8 mouse cellular contexts compared by ENCODE assay signal in genomic region chr17:57062548-57062947, GRCm38 (mm10). TPM values are rescaled to one million over a fixed set of nuclear protein-coding genes. Genes with fewer than 3 reads are reported as not detected.
DNase-seq lines count a peak whose midpoint lies in the region; ATAC-seq and TF ChIP-seq lines count a peak whose summit lies in the region.

No protein-coding gene starts in this region.

- no peak for TF ChIP-seq POLR2A in liver, adult 2 months (IDR thresholded peaks at IDR 0.05; ENCODE audit: extremely low read depth, insufficient read depth, low read length)

- no peak for TF ChIP-seq CTCF in liver, adult 2 months (IDR thresholded peaks at IDR 0.05; ENCODE audit: low read depth, low read length)

- no peaks in the 10 kb centered on the region for H3K27me3 ChIP-seq in liver, adult 2 months (ENCODE audit: control insufficient read depth, insufficient read depth, low read length)
- H3K27me3 ChIP-seq in embryonic facial prominence, embryonic 15.5 days, result peaks cover 42% of the 10 kb centered on the region
- peaks cover 25% of the 10 kb centered on the region for H3K27me3 ChIP-seq in intestine, embryonic 14.5 days (replicated peaks; ENCODE audit: control insufficient read depth, insufficient read depth, low read length)
- H3K27me3 ChIP-seq in midbrain, embryonic 14.5 days (ENCODE audit: control insufficient read depth, insufficient read depth, low read length), result peaks cover 27% of the 10 kb centered on the region

- peaks cover 4% of the 10 kb centered on the region; the same call in 1 of the 2 replicates for H3K79me2 ChIP-seq in liver, adult 2 months (ENCODE audit: control insufficient read depth, insufficient read depth, low read length)

- DNase-seq in liver, adult 2 months (ENCODE audit: extremely low read depth, low read depth, low spot score), result peak; percentile 27
- no peak for DNase-seq in liver
- DNase-seq in intestine, embryonic 14.5 days (ENCODE audit: low spot score), result no peak
- DNase-seq in midbrain, embryonic 14.5 days, result no peak
- no peak for DNase-seq in gastrocnemius, postnatal 14 days
- no peak for DNase-seq in natural killer cell, adult 2 months (ENCODE audit: low spot score in 2 of 2)

- intact Hi-C loops in gastrocnemius, postnatal 14 days (cut with DNase I; ENCODE audit: low total_unique reads), result loop anchor here (5.0 kb wide), 1 partner anchor 235 kb away; no protein-coding TSS in a partner anchor

- H3K4me3 ChIP-seq in liver, adult 2 months (ENCODE audit: insufficient read depth, low read depth, low read length), result peak overlapping the region; percentile 78
- peak overlapping the region; percentile 39 for H3K4me3 ChIP-seq in embryonic facial prominence, embryonic 15.5 days (replicated peaks)
- H3K4me3 ChIP-seq in intestine, embryonic 14.5 days (ENCODE audit: low read depth, low read length), result peak overlapping the region; percentile 40
- H3K4me3 ChIP-seq in midbrain, embryonic 14.5 days (replicated peaks; ENCODE audit: low read depth, low read length), result 0 out of 2 replicates have a peak overlapping the region, but pooled peaks have one; percentile 30

- WGBS in liver, adult 2 months, result 1% methylated on average over 22 of the region's 22 CpGs
- under 1% methylated on average over 22 of the region's 22 CpGs for WGBS in embryonic facial prominence, embryonic 15.5 days
- under 1% methylated on average over 20 of the region's 22 CpGs for WGBS in intestine, embryonic 14.5 days
- under 1% methylated on average over 22 of the region's 22 CpGs for WGBS in midbrain, embryonic 14.5 days

- H3K4me2 ChIP-seq in embryonic facial prominence, embryonic 15.5 days (replicated peaks), result peak overlapping the region; percentile 48
- H3K4me2 ChIP-seq in intestine, embryonic 14.5 days (ENCODE audit: low read length), result peak overlapping the region; percentile 34
- H3K4me2 ChIP-seq in midbrain, embryonic 14.5 days (ENCODE audit: low read length), result peak overlapping the region; percentile 48

- H3K27ac ChIP-seq in liver, adult 2 months (replicated peaks; ENCODE audit: insufficient read depth, low read depth, low read length), result peak overlapping the region; percentile 80
- H3K27ac ChIP-seq in embryonic facial prominence, embryonic 15.5 days (replicated peaks), result no peak overlapping the region
- peak overlapping the region; percentile 75 for H3K27ac ChIP-seq in intestine, embryonic 14.5 days (ENCODE audit: low read depth)
- no peak overlapping the region for H3K27ac ChIP-seq in midbrain, embryonic 14.5 days (replicated peaks; ENCODE audit: low read depth, low read length)

- H3K36me3 ChIP-seq in liver, adult 2 months (ENCODE audit: control insufficient read depth, insufficient read depth, low read length), result no peaks in the 10 kb centered on the region; the same call in 1 of the 2 replicates
- H3K36me3 ChIP-seq in embryonic facial prominence, embryonic 15.5 days, result no peaks in the 10 kb centered on the region
- no peaks in the 10 kb centered on the region; the same call in 1 of the 2 replicates for H3K36me3 ChIP-seq in intestine, embryonic 14.5 days (ENCODE audit: control insufficient read depth, insufficient read depth, low read length)
- H3K36me3 ChIP-seq in midbrain, embryonic 14.5 days (ENCODE audit: control insufficient read depth, insufficient read depth, low read length), result no peaks in the 10 kb centered on the region

- peaks cover 13% of the 10 kb centered on the region for H3K4me1 ChIP-seq in liver, adult 2 months (ENCODE audit: control insufficient read depth, insufficient read depth, low read length)
- peaks cover 22% of the 10 kb centered on the region for H3K4me1 ChIP-seq in embryonic facial prominence, embryonic 15.5 days
- H3K4me1 ChIP-seq in intestine, embryonic 14.5 days (replicated peaks; ENCODE audit: control insufficient read depth, insufficient read depth, low read length), result peaks cover 8% of the 10 kb centered on the region; the same call in 1 of the 2 replicates
- peaks cover 10% of the 10 kb centered on the region for H3K4me1 ChIP-seq in midbrain, embryonic 14.5 days (ENCODE audit: control insufficient read depth, insufficient read depth, low read length)

- ATAC-seq in embryonic facial prominence, embryonic 15.5 days (ENCODE audit: insufficient number of reproducible peaks, low FRiP score, low TSS enrichment, low read depth), result no peak
- no peak for ATAC-seq in intestine, embryonic 14.5 days (replicated peaks; ENCODE audit: low FRiP score, low TSS enrichment, low read depth)
- no peak for ATAC-seq in midbrain, embryonic 14.5 days (ENCODE audit: low FRiP score, low TSS enrichment)
- no peak for ATAC-seq in megakaryocyte-erythroid progenitor cell, adult 5-6 weeks (replicated peaks; ENCODE audit: low FRiP score, low TSS enrichment, poor library complexity, severe bottlenecking)

- H3K9me3 ChIP-seq in embryonic facial prominence, embryonic 15.5 days (replicated peaks), result no peaks in the 10 kb centered on the region
- no peaks in the 10 kb centered on the region for H3K9me3 ChIP-seq in intestine, embryonic 14.5 days (ENCODE audit: control insufficient read depth, low read length)
- H3K9me3 ChIP-seq in midbrain, embryonic 14.5 days (ENCODE audit: control insufficient read depth, low read length), result no peaks in the 10 kb centered on the region

- H3K9ac ChIP-seq in liver, adult 2 months (ENCODE audit: low read depth, low read length), result peak overlapping the region; percentile 83
- H3K9ac ChIP-seq in embryonic facial prominence, embryonic 15.5 days, result no peak overlapping the region
- peak overlapping the region; percentile 51 for H3K9ac ChIP-seq in intestine, embryonic 14.5 days (ENCODE audit: low read length)
- H3K9ac ChIP-seq in midbrain, embryonic 14.5 days (replicated peaks; ENCODE audit: low read length), result no peak overlapping the region

RNA-seq across cellular contexts. Expression of gene Slc25a23, which starts 2.9 kb away (rescaled TPM):
- total RNA-seq in liver, adult 2 months (2014; rRNA removed), result 54.9 and 94.6 TPM in 2 replicates
- 212 and 255 TPM in 2 replicates for polyA plus RNA-seq in liver, adult 2 months (2012; rRNA removed)
- 6.7 and 8.2 TPM in 2 replicates for polyA plus RNA-seq in embryonic facial prominence, embryonic 15.5 days (2015; fragmentation: Nextera tagmentation; extraction: Ambion mirVana)
- 11.2 and 12.2 TPM in 2 replicates for polyA plus RNA-seq in intestine, embryonic 14.5 days (2014; fragmentation: Nextera tagmentation; extraction: Ambion mirVana)
- 31.6 and 32.9 TPM in 2 replicates for polyA plus RNA-seq in midbrain, embryonic 14.5 days (2014; fragmentation: Nextera tagmentation; extraction: Ambion mirVana)
- 17.9 and 21.2 TPM in 2 replicates for total RNA-seq in megakaryocyte-erythroid progenitor cell, adult 5-6 weeks (2014; fragmentation: Nextera tagmentation)
- 3.0 and 6.2 TPM in 2 replicates for total RNA-seq in megakaryocyte-erythroid progenitor cell, adult 5-6 weeks (2017)
- total RNA-seq in gastrocnemius, postnatal 14 days (2021), result 10 to 100 TPM; 31.7 to 38.2 TPM

RNA-seq across cellular contexts. Expression of gene Crb3, which starts 3.6 kb away (rescaled TPM):
- 21.9 and 27.7 TPM in 2 replicates for total RNA-seq in liver, adult 2 months (2014; rRNA removed)
- polyA plus RNA-seq in liver, adult 2 months (2012; rRNA removed), result 45.6 and 57.7 TPM in 2 replicates
- 13.0 and 14.6 TPM in 2 replicates for polyA plus RNA-seq in embryonic facial prominence, embryonic 15.5 days (2015; fragmentation: Nextera tagmentation; extraction: Ambion mirVana)
- polyA plus RNA-seq in intestine, embryonic 14.5 days (2014; fragmentation: Nextera tagmentation; extraction: Ambion mirVana), result 60.3 and 75.4 TPM in 2 replicates
- polyA plus RNA-seq in midbrain, embryonic 14.5 days (2014; fragmentation: Nextera tagmentation; extraction: Ambion mirVana), result 1.2 and 1.7 TPM in 2 replicates
- not detected in 2 replicates for total RNA-seq in megakaryocyte-erythroid progenitor cell, adult 5-6 weeks (2014; fragmentation: Nextera tagmentation)
- not detected in 2 replicates for total RNA-seq in megakaryocyte-erythroid progenitor cell, adult 5-6 weeks (2017)
- total RNA-seq in gastrocnemius, postnatal 14 days (2021), result under 1 TPM; 0.53 to 0.68 TPM

RNA-seq across cellular contexts. Expression of gene Dennd1c, which starts 15.8 kb away (rescaled TPM):
- 0.54 and 0.92 TPM in 2 replicates for total RNA-seq in liver, adult 2 months (2014; rRNA removed)
- 1.2 and 1.6 TPM in 2 replicates for polyA plus RNA-seq in liver, adult 2 months (2012; rRNA removed)
- 2.6 and 4.9 TPM in 2 replicates for polyA plus RNA-seq in embryonic facial prominence, embryonic 15.5 days (2015; fragmentation: Nextera tagmentation; extraction: Ambion mirVana)
- 6.3 and 6.4 TPM in 2 replicates for polyA plus RNA-seq in intestine, embryonic 14.5 days (2014; fragmentation: Nextera tagmentation; extraction: Ambion mirVana)
- 3.3 and 3.4 TPM in 2 replicates for polyA plus RNA-seq in midbrain, embryonic 14.5 days (2014; fragmentation: Nextera tagmentation; extraction: Ambion mirVana)
- total RNA-seq in megakaryocyte-erythroid progenitor cell, adult 5-6 weeks (2014; fragmentation: Nextera tagmentation), result 20.4 and 33.4 TPM in 2 replicates
- total RNA-seq in megakaryocyte-erythroid progenitor cell, adult 5-6 weeks (2017), result 0.65 and 1.8 TPM in 2 replicates
- total RNA-seq in gastrocnemius, postnatal 14 days (2021), result under 1 TPM; 0.51 to 0.58 TPM

RNA-seq across cellular contexts. Expression of gene Slc25a41, which starts 21.1 kb away (rescaled TPM):
- not detected in 2 replicates for total RNA-seq in liver, adult 2 months (2014; rRNA removed)
- not detected in 2 replicates for polyA plus RNA-seq in liver, adult 2 months (2012; rRNA removed)
- not detected in 2 replicates for polyA plus RNA-seq in embryonic facial prominence, embryonic 15.5 days (2015; fragmentation: Nextera tagmentation; extraction: Ambion mirVana)
- not detected in 2 replicates for polyA plus RNA-seq in intestine, embryonic 14.5 days (2014; fragmentation: Nextera tagmentation; extraction: Ambion mirVana)
- not detected in 2 replicates for polyA plus RNA-seq in midbrain, embryonic 14.5 days (2014; fragmentation: Nextera tagmentation; extraction: Ambion mirVana)
- not detected in 2 replicates for total RNA-seq in megakaryocyte-erythroid progenitor cell, adult 5-6 weeks (2014; fragmentation: Nextera tagmentation)
- total RNA-seq in megakaryocyte-erythroid progenitor cell, adult 5-6 weeks (2017), result 0.91 TPM in 1 of 2 replicates, not detected in the other
- total RNA-seq in gastrocnemius, postnatal 14 days (2021), result not detected

RNA-seq across cellular contexts. Expression of gene Tubb4a, which starts 25.0 kb away (rescaled TPM):
- total RNA-seq in liver, adult 2 months (2014; rRNA removed), result 0.18 and 0.27 TPM in 2 replicates
- polyA plus RNA-seq in liver, adult 2 months (2012; rRNA removed), result 0.16 and 0.24 TPM in 2 replicates
- polyA plus RNA-seq in embryonic facial prominence, embryonic 15.5 days (2015; fragmentation: Nextera tagmentation; extraction: Ambion mirVana), result 6.7 and 9.7 TPM in 2 replicates
- polyA plus RNA-seq in intestine, embryonic 14.5 days (2014; fragmentation: Nextera tagmentation; extraction: Ambion mirVana), result 36.4 and 43.1 TPM in 2 replicates
- 324 and 344 TPM in 2 replicates for polyA plus RNA-seq in midbrain, embryonic 14.5 days (2014; fragmentation: Nextera tagmentation; extraction: Ambion mirVana)
- total RNA-seq in megakaryocyte-erythroid progenitor cell, adult 5-6 weeks (2014; fragmentation: Nextera tagmentation), result not detected in 2 replicates
- total RNA-seq in megakaryocyte-erythroid progenitor cell, adult 5-6 weeks (2017), result 0.08 TPM in 1 of 2 replicates, not detected in the other
- 1 to 10 TPM; 1.5 to 3.3 TPM for total RNA-seq in gastrocnemius, postnatal 14 days (2021)

Comparison
In these comparisons a context has a peak if more than half of its experiments do, and no peak if none do; other contexts are left out.
1. H3K27ac ChIP-seq: peak in liver, adult 2 months (single experiment) and intestine, embryonic 14.5 days (single experiment); none in embryonic facial prominence, embryonic 15.5 days (single experiment) and midbrain, embryonic 14.5 days (single experiment).
2. H3K9ac ChIP-seq: peak in liver, adult 2 months (single experiment) and intestine, embryonic 14.5 days (single experiment); none in embryonic facial prominence, embryonic 15.5 days (single experiment) and midbrain, embryonic 14.5 days (single experiment).
3. Peak in every context shown above with its lines, with median percentiles within 50 percentile points of each other: H3K4me3 ChIP-seq and H3K4me2 ChIP-seq.